Mouse (Mus musculus) frontal cortex, adult (tissue): ENCODE data around the gene Fam110a.
A peak's percentile ranks its signal among the peaks of the same experiment; 100 is the strongest.
"Not testable (repeated sequence)": the region's sequence is repeated elsewhere in the genome, so short reads cannot be mapped to it uniquely, and the experiment has no call there.

Source experiments
- ATAC-seq: cut with Nextera tagmentation; 2 replicates; pipeline ENCODE4 v1.9.2; 2017; ENCODE audit warnings: mild to moderate bottlenecking, moderate library complexity, mixed read lengths; ENCODE audit not compliant: low TSS enrichment

Fam110a gene

DNA sequence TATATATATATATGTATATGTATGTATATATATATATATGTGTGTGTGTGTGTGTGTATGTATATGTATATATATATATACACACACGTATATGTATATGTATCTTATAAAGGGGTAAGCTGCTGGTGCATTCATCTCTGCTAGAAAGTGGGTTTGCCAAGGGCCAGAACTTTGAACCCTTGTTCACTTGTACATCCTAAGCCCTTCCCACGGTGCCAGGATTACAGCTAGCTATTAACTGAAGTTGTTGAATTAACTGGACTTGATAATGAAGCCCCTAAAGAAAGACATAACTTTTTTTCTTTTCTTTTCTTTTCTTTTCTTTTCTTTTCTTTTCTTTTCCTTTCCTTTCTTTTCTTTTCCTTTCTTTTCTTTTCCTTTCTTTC, 17.2 kb upstream of the Fam110a start:
- ATAC-seq: not testable (repeated sequence)

DNA sequence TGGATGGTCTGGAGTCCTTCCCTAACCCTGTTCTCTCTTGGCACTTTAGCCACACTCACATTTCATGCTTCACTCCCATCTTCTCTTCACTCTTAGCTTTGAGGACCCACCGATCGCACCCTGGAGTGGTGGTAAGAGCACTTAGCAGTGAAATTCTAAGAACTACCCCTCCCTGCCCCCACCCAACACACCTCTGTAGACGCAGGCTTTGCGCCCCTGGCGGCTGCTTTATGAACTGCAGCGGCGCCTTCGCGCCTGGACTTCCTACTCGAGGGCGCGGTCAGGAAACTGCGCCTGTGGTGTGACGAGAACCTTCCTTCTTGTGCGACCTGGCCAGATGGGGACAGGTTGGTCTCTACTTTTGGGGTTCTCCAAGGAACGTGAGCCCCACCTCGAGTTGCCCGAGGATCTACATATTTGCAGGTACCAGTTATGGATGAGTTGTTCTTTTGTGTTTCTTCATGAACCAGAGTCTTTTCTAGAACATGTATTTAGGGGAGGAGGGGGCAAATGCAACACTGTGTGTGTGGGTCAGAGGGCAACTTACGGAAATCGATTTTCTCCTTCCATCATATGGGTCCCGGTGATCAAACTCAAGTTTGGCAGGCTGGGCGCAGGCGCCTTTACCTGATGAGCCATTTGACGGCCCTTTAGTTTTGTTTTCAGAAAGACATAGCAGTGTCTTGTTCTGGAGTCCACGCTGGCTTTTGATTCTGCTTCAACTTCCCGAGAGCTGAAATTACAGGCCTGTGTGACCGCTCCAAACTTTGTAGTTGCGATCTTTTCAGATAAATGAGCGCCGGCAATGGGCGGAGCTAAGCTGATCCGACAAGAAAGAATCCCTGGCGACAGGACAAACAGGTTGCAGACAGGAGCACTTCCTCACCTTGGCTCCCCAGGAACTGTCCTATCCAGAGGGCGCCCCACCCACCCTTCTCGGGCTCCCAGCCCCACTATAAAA, 16.5 kb upstream of the Fam110a start, which contains the start of gene Slc52a3:
Gene Slc52a3 (plus strand): TSS at position 283 of the 961 bp plus-strand sequence.
- peak; percentile 76 for ATAC-seq

DNA sequence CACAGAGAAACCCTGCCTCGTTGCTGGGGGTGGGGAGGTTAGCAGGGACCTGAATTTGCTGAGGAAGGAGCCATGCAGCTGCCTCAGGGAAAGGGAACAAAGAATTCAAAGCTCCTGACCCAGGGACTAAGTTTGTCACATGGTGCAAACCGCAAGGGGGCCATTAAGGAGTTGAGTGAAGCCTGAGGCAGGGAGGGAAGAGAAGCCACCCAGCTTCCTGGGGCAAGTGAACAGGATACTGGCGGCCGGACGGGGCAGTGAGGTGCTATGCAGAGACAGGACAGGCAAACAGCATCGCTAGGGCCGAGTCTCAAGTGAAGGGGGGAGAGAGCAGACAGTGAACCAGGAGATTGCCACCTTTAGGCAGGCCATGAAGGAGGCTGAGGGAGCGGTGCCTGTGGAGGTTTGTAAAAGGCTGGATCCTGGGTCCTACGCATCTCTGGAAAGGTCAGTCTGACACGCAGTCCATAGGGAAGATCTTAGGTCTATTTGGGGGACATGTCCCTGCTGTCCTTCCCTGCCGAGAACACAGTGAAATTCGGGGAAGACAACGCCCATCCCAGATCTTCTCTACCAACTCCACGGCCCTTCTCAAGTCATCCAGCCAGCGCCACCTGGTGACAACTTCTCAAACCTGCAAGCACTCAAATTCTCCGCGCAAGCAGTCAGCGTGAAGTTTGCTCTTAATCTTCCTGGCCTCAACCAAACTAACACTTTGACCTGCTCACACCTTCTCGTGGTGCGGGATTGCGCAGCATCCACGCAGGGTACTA, 14.5 kb upstream of the Fam110a start:
- peak; percentile 75 for ATAC-seq

DNA sequence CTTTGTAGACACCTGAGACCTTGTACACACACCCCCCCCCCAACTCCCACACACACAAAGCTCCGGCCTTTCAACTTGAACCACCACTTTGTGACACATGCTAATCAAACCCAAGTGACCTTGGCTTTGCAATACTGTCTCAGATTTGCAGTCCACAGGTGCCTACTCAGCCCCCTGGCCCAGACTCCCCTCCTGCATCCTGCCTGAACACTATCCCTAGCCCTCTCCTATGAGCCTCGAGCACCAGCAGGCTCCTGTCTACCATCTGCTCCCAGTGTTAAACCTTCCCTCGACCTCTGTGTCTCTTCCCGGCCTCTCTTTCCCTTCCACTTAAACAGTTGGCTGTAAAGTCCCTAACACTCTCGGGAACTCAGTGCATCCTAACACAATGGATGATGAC, 11.4 kb upstream of the Fam110a start:
- ATAC-seq: no peak

DNA sequence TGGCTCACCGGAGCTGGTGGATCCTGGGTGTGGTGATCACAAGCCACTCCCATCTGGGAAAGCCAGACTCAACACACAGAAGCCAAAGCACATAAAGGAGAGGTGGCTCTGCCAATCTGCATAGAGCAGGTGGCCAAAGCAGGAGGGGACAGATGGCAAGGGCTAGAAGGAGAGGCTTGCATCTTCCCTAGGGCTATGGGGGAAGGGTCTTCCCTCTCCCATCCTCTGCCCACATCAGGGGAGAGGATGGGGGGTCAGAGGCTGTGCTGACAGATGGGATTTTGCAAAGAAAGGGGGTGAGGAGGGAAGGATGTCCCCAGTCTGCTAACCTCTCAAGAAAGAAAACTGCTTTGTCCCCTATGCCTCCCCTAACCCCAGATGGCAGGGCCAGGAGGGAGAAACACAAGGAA, 11.0 kb upstream of the Fam110a start:
- ATAC-seq: no peak

DNA sequence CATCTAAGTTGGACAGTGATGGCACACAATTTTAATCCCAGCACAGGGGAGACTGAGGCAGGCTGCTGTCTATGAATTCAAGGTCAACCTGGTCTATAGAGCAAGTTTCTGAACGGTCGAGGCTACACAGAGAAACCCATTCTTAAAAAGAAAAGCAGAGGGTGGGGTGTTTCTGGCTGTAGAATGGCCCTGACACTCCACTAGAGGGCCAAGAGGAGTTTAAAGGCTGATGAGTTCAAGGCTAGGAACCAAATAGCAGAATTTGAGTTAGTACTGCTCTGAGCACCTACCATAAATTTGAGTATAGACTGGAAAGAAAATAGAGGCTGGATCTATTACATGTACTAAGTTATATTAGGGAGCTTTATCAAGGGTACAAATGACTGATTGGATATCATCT, 9.0 kb upstream of the Fam110a start:
- ATAC-seq: no peak

DNA sequence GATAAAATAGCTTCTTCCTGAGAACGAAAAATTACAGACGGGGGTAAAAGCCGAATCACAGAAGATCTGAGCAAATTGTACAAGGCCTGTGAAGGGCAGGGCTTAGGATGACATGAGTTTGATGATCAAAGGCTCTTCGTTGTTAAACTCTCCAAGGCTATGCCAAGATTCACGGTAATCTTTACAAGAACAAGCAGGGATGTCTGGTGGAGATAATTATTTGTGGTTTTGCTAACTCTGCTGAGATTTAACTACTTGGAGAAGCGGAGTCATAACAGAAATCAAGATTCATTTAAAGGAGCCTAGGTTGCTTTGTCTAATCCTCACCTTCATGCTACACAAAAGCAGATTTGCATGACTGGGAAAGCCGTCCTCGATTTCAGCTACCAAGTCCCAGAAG, 6.9 kb upstream of the Fam110a start:
- ATAC-seq: no peak

DNA sequence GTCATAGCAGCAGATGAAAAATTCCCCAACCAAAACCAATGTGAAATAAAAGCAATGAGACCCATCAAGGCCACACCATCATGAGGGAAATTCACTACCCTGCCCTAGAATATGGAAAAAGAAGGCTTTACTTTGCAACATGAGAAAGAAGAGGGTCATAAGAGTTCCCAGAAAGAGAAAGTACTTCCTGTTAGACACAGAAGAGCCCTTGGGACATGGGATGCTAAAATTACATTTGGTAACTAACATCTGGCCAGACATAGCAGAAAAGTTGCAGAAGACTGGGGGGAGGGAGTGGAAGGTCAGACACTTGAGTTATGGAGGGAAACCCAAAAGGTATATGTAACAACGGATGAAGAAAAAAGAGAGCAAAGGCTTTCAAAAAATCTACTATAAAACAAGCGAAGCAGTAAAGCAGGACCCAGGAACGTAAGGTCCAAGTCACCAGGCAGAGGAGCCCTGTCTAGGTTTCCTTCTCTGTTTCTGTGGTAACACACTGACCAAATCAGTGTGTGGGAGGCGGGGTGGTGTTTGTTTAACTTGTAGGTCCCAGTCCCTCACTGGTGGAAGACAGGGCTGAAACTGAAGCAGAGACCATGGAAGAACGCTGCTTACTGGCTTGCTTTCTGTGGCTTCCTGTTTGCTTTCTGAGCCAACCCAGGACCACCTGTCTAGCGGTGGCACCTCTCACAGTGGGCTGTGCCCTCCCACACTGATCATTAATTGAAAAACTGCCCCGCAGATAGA, 5.6 kb upstream of the Fam110a start:
- no peak for ATAC-seq

DNA sequence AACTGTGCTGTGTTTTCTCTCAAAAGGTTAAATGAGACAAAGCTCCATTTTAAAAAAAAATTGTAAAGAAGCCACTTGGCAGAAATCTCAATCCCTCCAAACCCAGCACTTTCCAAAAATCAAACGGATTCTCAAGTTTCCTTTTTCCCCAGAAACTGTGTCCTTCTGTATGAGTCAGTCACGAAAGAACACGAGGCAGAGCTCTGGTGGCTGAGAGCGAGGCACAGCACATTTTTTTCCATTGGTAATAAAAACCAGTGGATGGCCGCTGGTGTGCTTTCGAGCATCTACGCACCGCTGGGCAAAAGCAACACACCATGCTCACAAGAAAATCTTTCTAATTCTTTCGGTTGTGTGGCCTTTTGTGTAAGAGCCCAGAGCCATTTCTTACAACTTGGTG, 4.0 kb upstream of the Fam110a start:
- 0 out of 2 replicates have a peak, but pooled peaks have one; percentile 13 for ATAC-seq

DNA sequence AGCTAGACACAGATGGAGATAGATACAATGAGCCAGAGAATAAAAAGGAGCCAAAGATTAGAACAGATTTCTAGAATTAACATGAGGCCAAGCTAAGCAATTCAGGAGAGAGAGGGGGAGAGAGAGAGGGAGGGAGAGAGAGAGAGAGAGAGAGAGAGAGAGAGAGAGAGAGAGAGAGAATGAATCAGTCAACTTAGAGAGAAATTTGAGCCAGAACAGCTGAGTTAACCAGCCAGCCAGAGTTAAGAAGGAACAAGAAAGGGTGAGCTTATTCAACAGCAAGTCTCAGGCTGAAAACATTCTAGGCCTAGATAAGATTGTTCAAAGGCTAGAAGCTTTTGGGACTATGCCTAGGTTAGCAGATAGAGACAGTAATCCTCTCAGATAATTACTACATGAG, 2.5 kb upstream of the Fam110a start:
- ATAC-seq: no peak

DNA sequence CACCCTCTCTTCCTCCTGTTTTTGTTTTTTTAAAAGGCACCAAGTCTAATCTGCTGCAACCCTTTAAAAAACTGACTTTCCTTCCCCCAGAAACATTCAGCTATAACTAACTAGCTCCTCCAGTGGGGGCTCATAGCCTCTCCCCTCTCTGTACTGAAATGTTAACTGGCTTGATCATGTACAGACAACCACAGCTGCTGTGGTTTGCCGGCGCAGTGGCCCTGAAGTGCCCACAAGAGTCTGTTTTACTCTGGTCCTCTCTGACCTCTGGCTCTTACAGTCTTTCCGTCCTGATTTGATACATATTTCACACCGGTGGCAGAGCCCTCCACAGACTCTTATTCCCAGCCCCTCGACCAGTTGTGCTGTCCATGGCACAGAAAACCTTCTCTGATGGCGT, 1.2 kb upstream of the Fam110a start:
- no peak for ATAC-seq

DNA sequence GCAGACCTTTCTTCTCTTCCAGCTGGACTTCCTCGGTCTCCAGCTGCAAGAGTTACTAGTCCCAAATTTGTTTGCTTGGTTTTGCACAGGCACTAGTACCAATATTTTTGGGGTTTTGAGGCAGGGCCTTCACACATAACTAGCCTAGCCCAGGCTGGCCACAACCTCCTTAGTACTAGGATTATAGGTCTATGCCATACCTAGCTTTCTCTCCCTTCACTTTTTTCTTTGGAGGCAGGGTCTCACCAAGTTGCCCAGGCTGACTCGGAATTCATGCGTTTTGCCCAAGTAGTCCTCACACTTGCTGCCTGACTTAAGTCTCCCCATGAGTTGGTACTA, 305 bp upstream of the Fam110a start:
- peak; percentile 47 for ATAC-seq

DNA sequence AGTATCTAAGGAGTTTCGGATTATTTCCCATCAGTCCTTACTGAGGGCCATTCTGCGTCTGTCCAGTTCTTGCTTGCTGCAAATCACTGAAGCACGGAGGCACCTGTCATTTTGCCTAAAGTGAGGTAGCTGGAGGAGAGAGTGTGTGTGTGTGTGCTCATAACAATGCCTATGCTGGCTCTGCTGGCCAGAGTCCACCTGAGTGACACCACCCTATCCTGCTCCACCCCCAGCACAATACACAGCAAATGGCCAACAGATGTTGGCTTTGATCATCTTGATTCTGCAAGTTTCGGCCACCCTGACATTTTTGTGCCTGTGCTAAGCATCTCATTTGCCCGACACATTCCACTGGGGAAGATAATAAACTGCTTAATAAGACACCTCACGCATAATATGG, 1.5 kb downstream of the Fam110a start:
- no peak for ATAC-seq

DNA sequence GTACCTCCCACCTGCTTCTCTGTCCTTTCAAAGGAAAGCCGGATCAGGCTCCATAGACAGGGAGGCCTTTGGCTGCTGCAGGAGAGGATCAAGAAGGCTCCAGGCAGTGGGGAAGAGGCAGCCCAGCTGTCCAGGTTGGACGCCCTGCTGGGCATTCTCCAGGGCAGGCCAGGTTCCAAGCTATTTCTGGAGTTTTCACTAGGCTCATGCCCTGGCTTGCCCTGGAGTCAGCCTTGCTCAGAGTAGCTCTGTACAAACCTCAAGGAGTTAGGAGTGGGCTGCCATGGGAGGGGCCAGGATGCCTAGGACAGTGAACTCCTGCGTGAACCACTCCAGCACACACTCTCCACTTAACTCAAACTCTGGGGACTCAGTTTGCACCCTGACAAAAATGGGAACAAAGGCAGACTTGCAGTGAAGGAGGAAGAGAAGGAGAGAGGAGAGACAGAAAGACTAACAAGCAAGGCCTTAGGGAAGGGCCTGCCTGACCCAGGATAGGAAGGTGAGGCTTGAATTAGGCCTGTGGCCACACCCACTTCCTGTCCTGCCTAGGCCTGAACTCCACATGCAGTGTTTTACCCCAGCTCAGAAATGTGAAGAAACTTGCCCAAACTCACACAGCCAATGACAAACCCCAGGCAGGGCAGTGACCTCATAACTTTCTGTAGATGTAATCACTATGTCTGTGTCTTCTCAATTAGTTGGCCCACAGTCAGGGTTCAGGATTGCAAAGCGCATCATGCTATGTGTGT, 2.2 kb downstream of the Fam110a start:
- ATAC-seq: no peak

DNA sequence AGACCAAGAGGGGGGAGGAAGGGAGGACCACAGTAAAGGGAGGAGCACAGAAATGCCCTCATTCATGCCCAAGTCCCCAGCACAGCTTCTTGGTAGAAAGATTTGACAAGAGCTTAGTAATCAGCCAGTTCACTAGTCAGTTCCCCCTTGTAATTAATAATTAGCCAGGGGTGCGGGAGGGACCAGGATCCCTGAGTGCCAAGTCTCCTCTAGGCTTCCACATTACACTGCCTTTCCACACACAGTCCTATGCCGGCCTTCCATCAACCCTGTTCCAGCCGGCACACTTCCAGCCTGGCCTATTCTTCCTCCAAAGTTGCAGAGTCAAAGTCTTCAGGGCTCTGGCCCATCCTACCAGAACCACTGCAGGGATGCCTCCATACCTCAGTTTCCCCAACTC, 4.0 kb downstream of the Fam110a start:
- ATAC-seq: no peak

DNA sequence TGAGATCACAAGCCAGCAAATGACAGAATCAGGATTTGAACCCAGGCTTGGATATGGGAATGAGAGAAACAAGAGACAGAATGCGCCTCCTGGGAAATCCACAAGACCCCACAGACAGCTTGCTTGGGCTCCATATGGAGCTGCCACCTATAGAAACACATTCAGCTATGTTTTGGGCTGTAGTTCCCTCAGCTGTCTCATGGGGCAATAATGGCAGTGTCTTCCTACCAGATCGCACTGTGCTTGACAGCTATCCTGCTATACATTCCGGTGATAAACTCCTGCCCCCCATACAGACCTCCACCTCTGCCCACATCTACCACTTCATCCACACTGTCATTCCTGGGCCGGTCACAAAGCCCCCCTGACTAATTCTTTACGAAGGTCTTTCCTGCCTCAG, 4.7 kb downstream of the Fam110a start:
- no peak for ATAC-seq

DNA sequence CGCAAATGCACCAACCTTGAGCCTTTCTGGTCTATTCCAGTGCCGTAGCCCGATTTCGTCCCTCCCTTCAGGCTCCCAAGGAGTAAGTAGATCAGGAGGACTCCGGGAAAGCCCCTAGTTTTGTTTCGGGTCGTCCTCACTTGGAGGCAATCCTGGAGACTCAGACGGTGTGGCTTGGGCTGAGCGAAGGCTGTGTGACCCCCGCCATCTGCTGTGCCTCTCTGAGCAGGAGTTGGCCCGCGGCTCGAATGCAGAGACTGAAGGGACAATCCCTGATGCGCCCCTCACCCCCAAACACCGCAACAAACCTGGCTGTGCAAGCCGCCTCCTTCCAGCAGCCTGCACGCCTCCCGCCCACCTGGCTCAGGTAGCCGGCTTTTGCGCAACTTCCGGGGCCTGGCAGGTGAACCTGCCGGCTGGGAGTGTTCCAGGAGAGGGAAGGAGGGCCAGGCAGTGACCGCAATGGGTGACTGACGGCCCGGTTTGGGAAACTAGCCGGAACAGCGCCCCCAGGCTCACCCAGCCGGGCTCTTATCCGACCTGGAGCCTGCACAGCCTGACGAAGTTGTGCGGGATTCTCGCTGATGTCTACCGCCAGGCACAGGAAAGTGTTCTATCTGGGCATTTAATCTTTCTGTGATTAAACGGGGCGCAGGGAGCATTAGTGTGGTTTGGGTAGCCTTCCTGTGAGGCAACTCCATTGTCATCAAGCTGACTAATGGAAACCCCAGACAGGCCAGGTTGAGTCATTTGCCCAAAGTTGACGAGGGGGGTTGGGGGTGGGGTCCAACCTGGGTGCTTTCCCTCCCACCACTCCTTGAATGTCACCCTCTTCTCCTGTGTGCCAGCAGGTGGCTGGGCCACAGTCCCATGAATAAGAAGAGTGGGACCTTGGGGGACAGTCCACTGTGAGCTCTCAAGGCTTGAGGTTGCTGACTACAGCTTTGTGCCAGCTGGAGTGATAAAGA, 6.1 kb downstream of the Fam110a start:
- no peak for ATAC-seq

DNA sequence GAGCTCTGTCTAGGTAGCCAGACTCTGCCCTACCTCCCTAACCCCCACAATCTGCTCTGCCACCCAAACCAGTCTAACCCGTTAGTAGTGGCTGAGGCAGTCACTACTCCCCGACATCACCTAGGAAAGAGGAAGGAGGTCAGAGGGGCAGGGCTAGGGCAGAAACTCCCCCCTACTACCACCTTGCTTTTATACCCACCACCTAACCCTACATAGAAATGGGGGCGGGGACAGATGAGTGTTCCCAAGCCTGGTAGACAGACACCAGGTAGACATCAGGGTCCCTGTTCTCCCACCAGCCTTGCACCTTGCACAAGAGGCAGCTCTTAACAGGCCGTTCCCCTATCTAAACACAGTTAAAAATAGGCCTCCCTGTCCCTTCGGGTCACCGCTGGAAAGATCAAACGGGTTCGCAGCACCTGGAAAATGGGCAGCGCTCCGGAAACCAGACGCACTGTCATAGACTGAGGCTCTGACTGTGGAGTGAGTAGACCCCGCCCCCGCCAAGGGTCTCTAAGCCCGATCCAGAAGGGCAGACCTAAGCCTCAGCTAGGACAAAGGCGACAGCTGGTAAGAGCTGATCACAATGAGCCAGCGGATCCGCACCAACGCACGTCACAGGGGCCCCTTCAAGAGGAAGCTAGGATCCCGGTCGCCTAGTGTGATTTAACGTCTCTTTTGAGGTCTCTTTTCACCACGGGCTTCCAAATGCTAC, 7.0 kb downstream of the Fam110a start:
- no peak for ATAC-seq

DNA sequence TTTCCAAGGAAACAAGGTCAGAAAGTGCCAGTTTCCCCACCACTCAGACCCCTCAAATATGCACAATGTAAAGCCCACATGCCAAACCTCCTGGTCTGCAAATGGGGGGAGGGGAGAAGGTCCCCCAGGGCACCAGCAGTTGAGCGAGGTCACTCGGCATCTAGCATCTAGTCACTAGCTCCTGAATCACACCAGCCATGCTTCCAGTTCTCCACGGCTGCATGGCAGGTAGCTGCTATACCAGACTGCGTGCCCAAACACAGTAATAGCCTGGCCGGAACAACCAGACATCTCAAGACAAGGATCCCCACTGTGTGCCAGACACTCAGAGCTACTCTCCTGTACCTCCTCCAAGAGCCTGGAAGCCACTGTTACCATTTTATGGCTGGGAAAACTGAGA, 8.3 kb downstream of the Fam110a start:
- ATAC-seq: no peak
